Mouse (Mus musculus): ENCODE data around the gene Smim26.
"Not testable (repeated sequence)": the region's sequence is repeated elsewhere in the genome, so short reads cannot be mapped to it uniquely, and the experiment has no call there.

Smim26 gene

GRCm38 (mm10) chr2:144593951-144594651, at the start of gene Smim26:
Gene Smim26 (plus strand): TSS chr2:144594054.
- peak; percentile 91 for DNase-seq

GRCm38 (mm10) chr2:144544630-144545029, 49.2 kb upstream of the Smim26 start:
- no peak for DNase-seq

DNA sequence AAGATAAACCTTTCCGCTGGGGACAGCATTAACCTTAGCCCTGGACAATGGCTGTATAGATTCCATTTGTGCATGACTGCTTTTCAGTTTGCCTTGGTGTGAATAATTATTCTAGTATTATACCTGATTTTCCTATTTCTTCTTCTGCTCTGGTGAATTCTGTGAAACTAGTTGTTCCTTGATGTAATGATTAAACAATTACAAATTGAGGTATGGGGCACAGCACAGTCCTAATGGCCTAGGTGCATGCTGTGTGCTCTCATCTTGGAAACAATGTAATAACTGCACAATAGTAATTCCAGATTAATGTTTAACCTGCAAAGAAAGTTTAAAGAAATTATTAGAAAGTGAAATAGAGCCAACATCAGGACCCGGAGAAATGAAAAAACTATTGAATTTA, 48.8 kb upstream of the Smim26 start:
- no peak for DNase-seq

DNA sequence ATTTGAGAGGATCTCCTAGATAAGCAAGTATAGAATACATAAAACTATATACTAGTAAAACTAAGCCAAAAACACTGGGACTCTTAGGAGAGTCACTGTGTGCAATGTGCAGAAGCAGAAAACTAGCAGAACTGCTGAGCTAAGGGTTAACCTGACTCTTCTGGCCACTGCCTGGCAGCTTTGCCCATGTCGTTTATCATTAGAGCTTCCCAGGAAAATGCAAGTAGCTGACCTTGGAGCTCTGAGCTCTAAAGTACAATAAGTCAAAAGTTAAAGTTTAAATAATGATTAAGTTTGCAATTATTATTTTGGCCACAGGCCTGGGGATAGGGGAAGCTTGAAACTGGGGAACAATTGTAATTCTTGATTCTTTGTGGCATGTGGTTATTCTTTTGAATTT, 48.4 kb upstream of the Smim26 start:
- no peak for DNase-seq

DNA sequence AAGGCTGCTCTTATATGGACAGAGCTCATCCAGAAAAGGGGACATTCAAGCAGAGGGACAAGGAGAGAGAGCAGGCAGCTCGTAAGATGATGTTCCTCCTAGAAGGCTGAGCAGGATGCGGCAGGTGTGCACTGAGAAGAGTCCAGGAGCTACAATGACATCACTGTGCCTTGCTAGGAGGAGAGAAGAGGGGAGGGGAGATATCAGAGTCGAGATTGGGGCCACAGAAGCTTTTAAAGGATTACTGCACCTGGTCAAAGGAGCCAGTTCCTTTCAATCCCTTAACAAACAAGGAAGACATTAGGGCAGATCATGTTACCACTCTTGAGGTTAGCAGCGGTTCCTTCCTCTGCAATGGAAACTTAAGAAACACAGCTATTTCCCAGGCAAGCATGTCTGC, 46.3 kb upstream of the Smim26 start:
- no peak for DNase-seq

DNA sequence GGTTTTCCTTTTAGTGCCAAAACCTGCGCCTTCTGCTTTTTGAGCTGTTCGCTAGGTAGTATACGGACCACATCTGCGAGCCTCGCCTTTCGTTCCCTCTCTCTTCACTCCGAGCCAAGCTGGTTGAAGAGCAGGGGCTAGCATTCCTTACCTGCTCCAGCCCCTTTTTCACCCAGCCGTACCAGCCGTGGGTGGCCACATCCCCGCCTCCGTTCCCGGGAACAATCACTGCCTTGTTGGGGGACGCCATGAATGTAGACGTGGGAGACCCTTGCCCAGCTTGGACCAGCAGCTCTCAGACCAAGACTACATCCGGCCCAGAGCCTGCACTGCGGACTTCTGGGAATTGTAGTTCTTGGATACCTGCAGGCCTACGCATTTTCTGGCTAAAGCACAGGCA, 43.3 kb upstream of the Smim26 start, which contains the start of gene Rbbp9:
Gene Rbbp9 (minus strand): TSS at position 341 of the 400 bp plus-strand sequence.
- DNase-seq = peak; percentile 89

DNA sequence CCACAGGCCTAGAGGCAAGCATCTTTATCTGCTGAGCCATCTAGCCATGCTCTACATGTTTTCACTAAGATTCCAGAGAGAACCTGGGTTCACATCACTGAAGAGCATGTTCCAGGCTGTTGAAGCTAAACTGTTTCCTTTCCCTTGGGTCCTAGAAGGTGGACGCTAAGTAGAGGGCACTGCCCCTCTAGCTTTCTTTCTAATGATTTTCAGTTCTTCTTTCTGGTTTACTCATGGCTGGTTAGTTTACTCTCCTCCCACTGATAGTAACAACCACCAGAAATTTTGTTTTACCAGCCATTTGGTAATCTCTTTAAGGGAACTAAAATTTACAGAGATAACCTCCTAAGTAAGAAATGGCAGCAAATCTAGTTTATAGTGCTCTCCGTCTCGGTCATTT, 39.9 kb upstream of the Smim26 start:
- DNase-seq = no peak

DNA sequence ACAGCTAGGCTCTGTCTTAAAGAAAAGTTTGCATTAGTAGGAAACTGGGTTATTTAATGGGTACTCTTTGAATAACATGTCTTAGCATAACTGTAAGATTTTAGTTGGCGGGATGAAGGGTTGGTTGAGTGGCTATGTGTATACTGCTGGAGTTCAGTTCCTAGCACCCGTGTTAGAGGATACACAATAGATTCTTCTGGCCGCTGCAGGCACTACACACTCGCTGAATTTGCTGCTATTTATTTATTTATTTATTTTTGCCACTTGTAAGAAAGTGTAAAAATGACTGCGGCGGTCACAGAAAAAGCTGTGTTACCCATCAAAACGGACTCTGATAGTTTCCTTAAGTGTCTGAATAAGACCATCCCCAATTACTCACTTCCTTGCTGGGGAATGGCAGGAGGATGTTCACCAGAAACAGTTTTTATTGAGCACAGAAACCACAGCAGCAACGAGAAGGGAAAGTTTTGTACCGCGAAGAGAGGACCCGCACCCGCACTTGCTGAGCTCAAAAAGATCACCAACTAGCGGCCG, 38.5 kb upstream of the Smim26 start:
- DNase-seq = no peak

DNA sequence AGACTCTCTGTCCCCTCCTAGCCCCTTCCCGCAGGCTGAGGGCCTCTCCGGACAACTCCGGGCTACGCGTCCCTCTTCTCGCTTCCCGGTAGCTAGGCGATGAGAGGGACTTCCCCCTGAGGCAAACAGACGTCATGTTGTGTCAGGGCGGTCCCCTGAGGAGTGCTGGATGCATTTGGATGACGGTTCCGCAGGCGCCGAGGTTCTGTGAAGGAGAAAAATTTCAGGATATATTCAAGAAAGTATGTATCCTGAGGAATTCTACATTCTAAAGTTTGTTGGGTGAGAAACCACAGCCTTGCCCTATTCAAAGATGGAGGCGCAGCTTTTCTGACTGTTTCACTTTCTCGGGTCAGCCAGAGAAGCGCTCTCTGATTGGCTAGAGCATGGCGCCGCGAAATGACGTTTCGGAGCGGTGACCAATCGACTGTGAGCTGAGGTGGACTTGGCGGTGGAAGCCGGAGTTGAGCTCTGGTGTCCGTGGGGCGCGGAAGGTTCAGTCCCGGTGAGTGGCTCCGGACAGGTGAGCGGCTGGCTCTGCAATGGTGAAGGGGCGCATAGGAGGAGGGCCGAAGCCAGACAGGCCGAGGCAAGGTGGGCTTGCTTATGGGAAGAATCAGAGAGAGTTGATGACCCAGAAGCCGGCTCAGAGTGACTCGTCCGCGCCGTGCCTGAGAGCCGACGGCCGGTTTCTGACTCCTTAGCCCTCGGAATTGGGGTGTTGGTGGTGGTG, 37.9 kb upstream of the Smim26 start, which contains the start of gene Sec23b:
Gene Sec23b (plus strand): TSS at position 410 of the 733 bp plus-strand sequence.
- DNase-seq = peak; percentile 99

DNA sequence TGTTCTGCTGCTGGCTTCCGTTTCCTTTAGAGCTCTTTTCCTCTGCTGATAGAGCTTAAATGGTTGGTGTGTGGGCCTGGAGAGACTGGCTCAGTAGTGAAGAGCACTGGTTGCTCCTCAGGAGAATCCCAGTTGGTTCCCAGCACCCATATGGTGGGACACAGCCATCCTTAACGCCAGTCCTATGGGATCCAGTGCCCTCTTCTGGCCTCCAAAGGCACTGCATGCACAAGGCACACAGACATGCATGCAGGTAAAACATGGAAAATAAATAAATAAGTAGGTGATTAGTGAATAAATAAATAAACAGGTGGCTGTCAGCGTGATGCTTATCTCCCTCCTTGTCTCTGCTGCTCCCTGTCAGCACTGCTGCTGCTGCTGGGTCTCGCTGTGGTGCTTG, 5.1 kb upstream of the Smim26 start:
- no peak for DNase-seq

DNA sequence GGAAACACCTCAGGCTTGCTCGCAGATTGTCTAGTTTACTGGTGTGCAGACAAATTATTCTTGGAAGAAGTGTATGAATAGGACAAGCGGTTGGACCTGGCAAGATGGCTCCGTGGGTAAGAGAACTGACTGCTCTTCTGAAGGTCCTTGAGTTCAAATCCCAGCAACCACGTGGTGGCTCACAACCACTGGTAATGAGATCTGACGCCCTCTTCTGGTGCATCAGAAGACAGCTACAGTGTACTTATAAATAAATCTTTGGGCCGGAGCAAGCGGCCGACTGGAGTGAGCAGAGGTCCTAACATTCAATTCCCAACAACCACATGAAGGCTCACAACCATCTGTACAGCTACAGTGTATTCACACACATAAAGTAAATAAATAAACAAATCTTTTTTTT, 818 bp upstream of the Smim26 start:
- not testable (repeated sequence) for DNase-seq

DNA sequence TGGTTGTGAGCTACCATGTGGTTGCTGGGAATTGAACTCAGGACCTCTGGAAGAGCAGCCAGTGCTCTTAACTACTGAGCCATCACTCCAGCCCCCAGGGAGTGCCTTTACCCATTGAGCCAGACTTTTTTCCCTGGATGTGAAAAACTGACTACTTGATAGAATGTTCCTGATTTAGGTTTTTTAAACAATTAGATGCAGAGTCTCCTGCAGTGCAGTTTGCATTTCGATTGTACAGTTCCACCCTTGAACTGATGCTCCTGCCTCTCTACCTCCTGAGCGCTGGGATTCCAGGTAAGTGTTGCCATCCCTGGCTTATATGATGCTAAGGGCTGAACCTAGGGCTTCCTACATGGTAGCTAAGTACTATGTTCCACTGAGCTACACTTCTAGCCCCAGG, 4.2 kb downstream of the Smim26 start:
- DNase-seq = no peak

DNA sequence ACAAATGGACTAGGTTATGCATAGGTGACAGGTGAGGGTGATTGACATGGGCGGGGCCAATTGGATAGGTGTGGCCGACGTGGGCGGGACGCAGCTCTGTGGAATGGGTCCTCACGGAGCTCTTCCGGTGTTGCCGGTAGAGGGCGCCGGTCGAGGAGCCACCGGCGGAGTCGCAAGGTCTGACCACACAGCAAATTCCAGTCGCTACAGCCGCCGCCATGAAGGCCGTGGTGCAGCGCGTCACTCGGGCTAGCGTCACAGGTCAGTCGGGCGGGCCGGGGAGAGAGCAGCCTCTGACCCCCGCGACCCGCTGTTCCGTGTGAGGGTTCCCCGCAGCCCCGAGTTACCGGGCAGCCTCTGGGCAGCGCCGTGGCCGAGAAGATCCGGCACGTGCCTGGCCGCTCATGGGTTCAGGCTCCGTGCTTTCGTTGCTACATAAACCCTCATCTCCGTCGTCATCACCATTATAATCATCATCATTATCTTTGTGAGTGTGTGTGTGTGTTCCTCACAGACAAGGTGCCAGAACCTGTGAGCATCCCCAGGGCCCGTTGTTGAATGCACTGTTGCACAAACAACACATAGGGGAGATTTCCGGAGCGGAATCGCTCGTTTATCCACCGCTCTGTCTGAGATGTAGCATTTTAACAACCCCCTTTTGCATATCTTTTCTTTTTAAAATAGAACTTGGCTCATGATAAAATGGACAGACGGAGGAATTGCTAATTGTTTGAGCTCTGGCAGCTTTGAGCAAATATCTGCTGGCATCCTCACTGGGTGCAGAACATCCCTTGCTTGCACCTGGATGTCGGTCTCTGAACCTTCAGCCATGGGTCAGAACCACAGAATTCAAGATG, 6.2 kb downstream of the Smim26 start, which contains the start of gene Dtd1:
Gene Dtd1 (plus strand): TSS at position 67 of the 857 bp plus-strand sequence.
- DNase-seq = peak; percentile 91

- no peak for DNase-seq
Observed at GRCm38 (mm10) chr2:144601576-144601975, 7.7 kb downstream of the Smim26 start.

GRCm38 (mm10) chr2:144613956-144614355, 20.1 kb downstream of the Smim26 start:
- no peak for DNase-seq

- no peak for DNase-seq
Observed at GRCm38 (mm10) chr2:144617074-144617874, 23.4 kb downstream of the Smim26 start.

DNA sequence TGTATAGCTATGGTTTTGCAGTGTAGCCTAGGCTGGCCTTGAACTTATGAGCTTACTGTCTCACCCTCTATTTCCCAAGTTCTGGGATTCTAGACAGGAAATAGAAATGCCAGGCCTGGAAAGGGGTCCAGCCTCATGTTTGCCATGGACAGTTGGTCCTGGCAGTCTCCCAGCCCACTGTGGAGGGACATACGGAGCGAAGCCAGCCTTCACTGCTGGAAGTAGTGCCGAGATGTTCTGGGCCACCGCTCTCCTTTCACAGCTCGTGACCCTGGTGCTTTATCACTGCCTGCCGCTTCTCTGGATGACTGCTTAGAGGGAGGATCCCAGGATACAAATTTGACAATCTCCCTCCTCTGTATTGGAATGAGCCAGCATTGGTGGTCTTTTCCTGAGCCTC, 27.6 kb downstream of the Smim26 start:
- no peak for DNase-seq

- DNase-seq = no peak
Observed at GRCm38 (mm10) chr2:144633551-144633950, 39.7 kb downstream of the Smim26 start.

DNA sequence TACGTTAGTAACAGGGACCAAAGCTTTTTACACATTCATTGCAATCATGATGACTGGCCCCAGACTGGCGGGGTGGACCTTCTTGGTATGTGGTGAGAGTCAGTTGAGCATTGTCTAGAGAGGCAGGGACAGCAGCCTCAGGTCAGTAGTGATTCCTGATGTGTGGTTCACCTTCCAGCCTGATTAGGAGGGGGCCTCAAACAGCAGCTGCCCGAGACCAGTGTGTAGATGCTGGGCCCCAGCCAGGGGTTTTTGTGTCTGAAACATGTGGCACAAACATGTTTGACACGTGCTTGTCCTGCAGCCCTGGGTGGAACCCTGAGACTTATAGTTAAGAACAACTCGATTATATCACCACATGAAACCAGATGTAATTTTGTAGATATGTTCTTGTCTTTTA, 40.4 kb downstream of the Smim26 start:
- DNase-seq = no peak

- no peak for DNase-seq
Observed at GRCm38 (mm10) chr2:144634729-144635128, 40.9 kb downstream of the Smim26 start.

- DNase-seq = peak; percentile 65
Observed at GRCm38 (mm10) chr2:144635644-144636320, 41.9 kb downstream of the Smim26 start.

All from retina, postnatal 1 day (tissue).